Mouse (Mus musculus) large intestine, adult 2 months (tissue): ENCODE measurements around the gene Pdyn. TPM values are rescaled to one million over a fixed set of nuclear protein-coding genes. Genes with fewer than 3 reads are reported as not detected.

Experiments used
- DNase-seq: peaks from one replicate; pipeline ENCODE4 v3.0.0-alpha.2; 2012; ENCODE audit warnings: low read depth, low spot score
- WGBS: fragments of 180-500 bp; shearing (Covaris S2); methylation state at CpG from one replicate; pipeline ENCODE4 v1.1.7; 2018; 5-methylcytosine and 5-hydroxymethylcytosine counted together
- polyA plus RNA-seq: library from polyadenylated mRNA; depleted of rRNA; stranded (reverse); fragments of >200 nt; gene quantifications from 2 replicates; pipeline ENCODE4 v1.2.3, GENCODE M21; 2012; rRNA removed

Gene Pdyn
- 0.09 and 0.32 TPM in 2 replicates for polyA plus RNA-seq

- 8% methylated on average over 20 of the region's 20 CpGs for WGBS
- no peak for DNase-seq
Observed at GRCm38 (mm10) chr2:129699484-129700158, at the start of gene Pdyn. TSS of gene Pdyn (minus strand) at chr2:129699844.

- DNase-seq, result no peak
- WGBS, result 84% methylated on average over 7 of the region's 7 CpGs
Observed at GRCm38 (mm10) chr2:129742016-129742415, 42.4 kb upstream of the Pdyn start.

- DNase-seq, result no peak
- WGBS, result 71% methylated on average over 3 of the region's 3 CpGs
Observed at GRCm38 (mm10) chr2:129740515-129740914, 40.9 kb upstream of the Pdyn start.

- no peak for DNase-seq
- 61% methylated on average over 8 of the region's 8 CpGs for WGBS
Observed at GRCm38 (mm10) chr2:129734031-129734430, 34.4 kb upstream of the Pdyn start.

GRCm38 (mm10) chr2:129729681-129730080 lies 30.0 kb upstream of the Pdyn start:
- WGBS, result 72% methylated on average over 1 of the region's 1 CpGs
- no peak for DNase-seq

- peak; percentile 13 for DNase-seq
- WGBS, result 8% methylated on average over 10 of the region's 10 CpGs
Observed at GRCm38 (mm10) chr2:129715671-129716070, 16.0 kb upstream of the Pdyn start.

GRCm38 (mm10) chr2:129713026-129713544 lies 13.4 kb upstream of the Pdyn start:
- no peak for DNase-seq
- WGBS, result 64% methylated on average over 5 of the region's 5 CpGs

GRCm38 (mm10) chr2:129696059-129696458 lies 3.6 kb downstream of the Pdyn start:
- DNase-seq, result no peak
- WGBS, result 9% methylated on average over 4 of the region's 4 CpGs

GRCm38 (mm10) chr2:129694303-129694702 lies 5.3 kb downstream of the Pdyn start:
- 40% methylated on average over 6 of the region's 6 CpGs for WGBS

GRCm38 (mm10) chr2:129692694-129693093 lies 7.0 kb downstream of the Pdyn start:
- WGBS, result 79% methylated on average over 8 of the region's 8 CpGs

More at GRCm38 (mm10) chr2:129694303-129694702, 5.3 kb downstream of the Pdyn start:
- DNase-seq, result no peak

GRCm38 (mm10) chr2:129689694-129690093 lies 9.9 kb downstream of the Pdyn start:
- WGBS, result 61% methylated on average over 7 of the region's 7 CpGs
- no peak for DNase-seq

More at GRCm38 (mm10) chr2:129692694-129693093, 7.0 kb downstream of the Pdyn start:
- no peak for DNase-seq

GRCm38 (mm10) chr2:129688036-129688625 lies 11.5 kb downstream of the Pdyn start:
- 89% methylated on average over 28 of the region's 28 CpGs for WGBS
- no peak for DNase-seq

GRCm38 (mm10) chr2:129686908-129687307 lies 12.7 kb downstream of the Pdyn start:
- no peak for DNase-seq

GRCm38 (mm10) chr2:129684014-129684413 lies 15.6 kb downstream of the Pdyn start:
- no peak for DNase-seq
- 76% methylated on average over 4 of the region's 4 CpGs for whole genome bisulfite sequencing

More at GRCm38 (mm10) chr2:129686908-129687307, 12.7 kb downstream of the Pdyn start:
- 75% methylated on average over 10 of the region's 10 CpGs for WGBS

GRCm38 (mm10) chr2:129680236-129680635 lies 19.4 kb downstream of the Pdyn start:
- DNase-seq, result no peak
- WGBS, result 78% methylated on average over 3 of the region's 3 CpGs

GRCm38 (mm10) chr2:129679066-129679465 lies 20.6 kb downstream of the Pdyn start:
- 71% methylated on average over 5 of the region's 5 CpGs for WGBS
- DNase-seq, result no peak

- no peak for DNase-seq
- 45% methylated on average over 2 of the region's 2 CpGs for WGBS
Observed at GRCm38 (mm10) chr2:129677664-129678063, 22.0 kb downstream of the Pdyn start.

- WGBS, result 29% methylated on average over 13 of the region's 13 CpGs
- peak; percentile 33 for DNase-seq
Observed at GRCm38 (mm10) chr2:129674935-129675634, 24.6 kb downstream of the Pdyn start.

- 75% methylated on average over 4 of the region's 4 CpGs for WGBS
- DNase-seq, result no peak
Observed at GRCm38 (mm10) chr2:129671911-129672310, 27.7 kb downstream of the Pdyn start.

GRCm38 (mm10) chr2:129662484-129662883 lies 37.2 kb downstream of the Pdyn start:
- no peak for DNase-seq
- WGBS, result 69% methylated on average over 4 of the region's 4 CpGs
